Mouse (Mus musculus) kidney, adult 18-20 months (tissue): ENCODE measurements around the gene Synj1.

ENCODE experiments used
- DNase-seq: peaks from one replicate; pipeline ENCODE4 v3.0.0; 2021

The Synj1 gene

GRCm38 (mm10) chr16:91009942-91010529, 1.1 kb downstream of the Synj1 start:
- DNase-seq, result no peak

DNA sequence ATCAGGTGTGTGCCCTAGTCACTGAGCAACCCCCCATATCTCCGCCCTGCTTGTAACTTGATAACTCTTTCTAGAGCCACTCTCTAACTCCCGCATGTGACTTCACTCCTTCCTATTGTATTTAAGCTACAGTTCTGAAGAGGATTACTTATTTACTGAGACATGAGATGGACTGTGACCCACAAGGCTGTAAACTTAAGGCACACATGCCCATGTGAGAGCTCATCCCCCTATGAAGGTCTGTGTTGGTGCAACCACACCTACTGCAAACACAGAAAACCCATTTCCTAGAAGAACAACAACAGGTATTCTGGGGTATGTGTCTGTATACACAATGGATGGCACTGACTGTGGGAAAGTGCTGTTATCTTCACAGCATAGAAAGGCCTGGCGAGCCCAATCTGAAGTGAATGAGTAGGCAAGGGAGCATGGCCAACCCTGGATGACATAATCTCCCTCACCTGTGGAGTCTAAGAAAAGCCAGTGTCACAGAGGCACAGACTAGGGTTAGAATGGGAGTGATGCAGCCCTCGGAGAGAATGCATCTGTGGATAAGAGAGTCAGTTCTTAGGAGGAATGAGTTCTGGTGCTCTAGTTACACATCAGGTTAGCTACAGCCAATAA, 6.1 kb downstream of the Synj1 start:
- no peak for DNase-seq

DNA sequence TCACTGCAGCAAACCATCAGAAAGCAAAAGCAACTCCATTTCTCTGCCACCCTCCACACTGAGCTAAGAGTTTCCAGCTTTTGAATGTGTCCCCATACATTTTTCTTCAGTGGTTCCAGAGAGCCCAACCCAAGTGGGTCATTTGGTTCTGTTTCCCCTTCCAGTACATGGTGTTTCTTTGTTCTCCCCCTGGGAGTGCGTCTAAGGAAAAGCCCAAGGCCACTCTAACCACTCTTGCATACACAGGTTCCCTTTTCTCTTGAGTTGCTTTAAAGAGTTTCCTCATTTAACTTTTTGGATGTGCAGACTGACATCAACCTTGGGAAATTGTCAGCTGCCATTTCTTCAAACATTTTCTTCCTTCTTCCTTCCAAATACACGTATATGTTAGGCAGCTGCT, 10.0 kb downstream of the Synj1 start:
- no peak for DNase-seq

DNA sequence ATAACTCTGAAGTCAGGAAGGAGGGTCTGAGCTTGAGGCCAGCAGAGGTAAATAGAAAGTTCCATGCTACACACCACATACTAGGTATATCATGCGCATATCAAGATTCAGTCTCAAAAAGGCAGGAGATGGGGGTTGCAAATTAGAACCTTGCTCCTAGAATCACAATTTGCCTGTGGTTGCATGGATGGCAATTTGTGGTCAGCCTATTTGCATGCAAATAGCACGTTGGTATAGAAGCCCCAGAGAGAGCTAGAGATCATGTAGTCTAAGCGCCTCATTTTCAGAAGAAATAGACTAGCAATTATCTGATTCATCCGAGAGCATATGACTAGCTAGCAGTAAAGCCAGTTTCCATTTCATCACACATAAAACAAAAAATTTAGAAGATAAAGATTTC, 11.3 kb downstream of the Synj1 start:
- DNase-seq, result no peak

DNA sequence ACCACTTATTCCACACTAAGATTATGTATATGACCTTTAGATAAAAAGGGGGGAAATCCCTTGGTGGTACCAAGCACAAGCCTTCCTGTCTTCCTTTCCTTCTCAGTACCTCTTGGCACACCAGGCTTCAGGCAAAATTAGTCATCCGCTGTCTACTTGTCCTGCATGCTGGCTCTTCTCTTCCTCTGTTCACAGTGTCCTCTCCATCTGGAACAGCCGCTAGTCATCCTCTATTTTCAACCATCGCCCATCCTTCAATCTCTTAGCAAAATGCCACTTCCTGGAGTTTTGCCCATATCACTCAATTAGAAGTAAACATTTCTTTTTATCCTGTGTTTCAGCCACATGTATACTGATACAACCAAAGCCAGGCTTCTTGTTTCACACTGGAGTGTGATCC, 13.3 kb downstream of the Synj1 start:
- no peak for DNase-seq

- no peak for DNase-seq
Measured at GRCm38 (mm10) chr16:90996327-90997243, 14.5 kb downstream of the Synj1 start.

DNA sequence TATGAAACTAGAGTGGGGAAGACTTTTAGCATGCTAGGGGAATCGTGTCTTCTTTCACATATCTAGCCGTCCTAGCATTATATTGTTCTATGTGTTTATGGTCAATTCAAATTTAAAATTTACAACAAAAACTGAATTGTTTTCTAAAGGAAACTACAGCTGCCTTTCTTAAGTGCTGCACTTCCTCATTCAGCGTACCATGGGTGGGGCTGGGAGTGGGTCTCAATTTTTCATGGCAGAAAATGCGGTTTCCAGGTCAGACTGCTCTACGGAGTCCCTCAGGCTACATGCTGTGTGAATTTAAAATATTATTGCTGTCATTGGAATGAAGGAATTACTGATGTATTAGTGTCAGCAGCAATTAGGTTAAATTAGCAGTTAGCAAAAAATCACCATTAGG, 15.6 kb downstream of the Synj1 start:
- no peak for DNase-seq

DNA sequence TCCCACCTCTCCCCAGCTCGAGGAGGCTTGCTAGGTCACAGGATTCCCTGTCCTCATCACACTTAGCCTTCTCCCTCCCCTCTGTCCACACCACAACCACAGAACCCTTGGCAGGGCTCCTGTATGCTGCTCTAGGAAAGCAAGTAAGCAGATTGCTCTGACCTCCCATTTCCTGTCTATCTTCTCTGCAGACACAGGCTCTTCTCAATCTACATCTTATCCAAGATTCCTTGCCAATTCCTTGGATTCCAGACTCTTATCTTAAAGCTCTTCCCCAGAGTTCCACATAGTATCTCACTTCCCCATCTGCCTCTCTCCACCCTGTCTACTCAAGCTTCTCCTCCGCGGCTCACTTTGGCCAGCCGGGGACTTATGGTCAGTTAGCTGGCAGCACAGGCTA, 16.1 kb downstream of the Synj1 start:
- no peak for DNase-seq

DNA sequence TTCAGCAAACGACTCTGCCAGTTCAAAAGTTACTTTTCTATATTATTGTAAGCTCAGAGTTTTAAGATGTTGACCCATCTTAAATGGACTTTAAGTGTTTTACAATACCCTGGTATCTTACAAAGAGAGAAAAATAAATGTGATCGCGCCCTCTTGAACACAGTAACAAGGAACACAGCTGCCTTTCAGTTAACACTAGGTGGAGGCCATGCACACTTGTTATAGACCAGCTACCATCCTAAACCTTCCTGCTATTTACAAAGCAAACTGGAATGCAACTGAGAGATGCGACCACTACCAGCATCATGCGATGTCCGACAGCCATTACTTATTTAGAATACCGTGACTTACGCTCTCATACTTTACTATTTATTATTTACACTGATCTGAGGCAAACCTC, 21.9 kb downstream of the Synj1 start:
- no peak for DNase-seq

- DNase-seq, result no peak
Measured at GRCm38 (mm10) chr16:90988665-90989064, 22.4 kb downstream of the Synj1 start.

- no peak for DNase-seq
Measured at GRCm38 (mm10) chr16:90988039-90988438, 23.1 kb downstream of the Synj1 start.

DNA sequence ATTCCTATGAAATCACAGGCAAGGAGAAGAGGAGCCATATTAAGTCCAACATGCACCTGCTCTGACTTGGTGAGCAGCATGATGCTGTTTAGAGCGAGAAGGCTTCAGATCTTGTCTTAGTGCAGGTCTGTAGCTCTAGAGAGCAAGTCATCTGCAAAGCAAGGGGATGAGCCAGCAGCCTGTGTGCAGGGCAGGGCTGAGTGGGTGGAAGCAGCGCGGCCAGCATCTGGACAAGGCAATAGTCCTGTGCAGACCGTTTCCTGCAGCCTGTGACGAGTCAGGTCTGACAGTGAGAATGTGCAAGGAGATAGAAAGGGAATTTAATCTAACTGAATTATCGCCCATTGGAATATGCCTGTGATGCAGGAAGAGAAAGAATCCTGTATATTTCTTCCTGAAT, 40.1 kb downstream of the Synj1 start:
- no peak for DNase-seq

GRCm38 (mm10) chr16:90966241-90966640, 44.9 kb downstream of the Synj1 start:
- DNase-seq, result no peak

DNA sequence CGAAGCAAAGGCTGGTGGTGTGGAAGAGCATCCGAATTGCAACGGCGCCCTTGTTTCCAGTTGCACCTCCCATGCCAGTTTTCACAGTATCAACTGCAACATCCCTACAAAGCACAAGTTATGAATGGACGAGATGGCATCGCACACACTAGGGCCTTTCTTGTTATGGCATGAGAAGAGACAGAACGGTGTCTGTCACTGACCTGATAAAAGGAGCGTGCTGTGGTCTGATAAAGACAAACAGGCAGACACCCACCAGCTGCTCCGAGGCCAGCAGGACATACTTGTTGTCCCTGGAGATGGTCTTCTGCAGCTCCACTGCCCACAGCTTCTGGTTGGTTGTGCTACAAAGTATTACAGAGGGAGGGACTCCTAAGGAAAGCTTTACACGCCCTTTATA, 46.8 kb downstream of the Synj1 start:
- DNase-seq, result no peak

- no peak for DNase-seq
Measured at GRCm38 (mm10) chr16:90963866-90964265, 47.2 kb downstream of the Synj1 start.

DNA sequence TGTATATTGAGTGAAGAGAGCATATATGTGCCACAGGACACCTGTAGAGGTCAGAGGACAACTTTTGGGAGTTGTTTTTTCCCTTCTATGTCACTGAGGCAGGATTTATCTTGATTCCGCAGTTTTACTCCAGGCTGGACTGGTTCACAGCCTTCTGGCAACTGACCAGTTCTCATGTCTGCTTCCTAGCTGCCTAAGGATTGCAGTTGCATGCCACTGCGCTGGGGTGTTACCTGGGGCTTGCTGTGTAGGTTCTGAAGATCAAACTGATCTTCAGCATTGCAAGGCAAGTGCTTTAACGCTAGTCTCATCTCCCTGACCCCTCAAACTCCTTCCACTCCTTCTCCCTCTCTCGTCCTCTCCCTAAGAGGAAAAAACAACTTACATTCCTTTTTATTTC, 47.9 kb downstream of the Synj1 start:
- DNase-seq, result no peak

DNA sequence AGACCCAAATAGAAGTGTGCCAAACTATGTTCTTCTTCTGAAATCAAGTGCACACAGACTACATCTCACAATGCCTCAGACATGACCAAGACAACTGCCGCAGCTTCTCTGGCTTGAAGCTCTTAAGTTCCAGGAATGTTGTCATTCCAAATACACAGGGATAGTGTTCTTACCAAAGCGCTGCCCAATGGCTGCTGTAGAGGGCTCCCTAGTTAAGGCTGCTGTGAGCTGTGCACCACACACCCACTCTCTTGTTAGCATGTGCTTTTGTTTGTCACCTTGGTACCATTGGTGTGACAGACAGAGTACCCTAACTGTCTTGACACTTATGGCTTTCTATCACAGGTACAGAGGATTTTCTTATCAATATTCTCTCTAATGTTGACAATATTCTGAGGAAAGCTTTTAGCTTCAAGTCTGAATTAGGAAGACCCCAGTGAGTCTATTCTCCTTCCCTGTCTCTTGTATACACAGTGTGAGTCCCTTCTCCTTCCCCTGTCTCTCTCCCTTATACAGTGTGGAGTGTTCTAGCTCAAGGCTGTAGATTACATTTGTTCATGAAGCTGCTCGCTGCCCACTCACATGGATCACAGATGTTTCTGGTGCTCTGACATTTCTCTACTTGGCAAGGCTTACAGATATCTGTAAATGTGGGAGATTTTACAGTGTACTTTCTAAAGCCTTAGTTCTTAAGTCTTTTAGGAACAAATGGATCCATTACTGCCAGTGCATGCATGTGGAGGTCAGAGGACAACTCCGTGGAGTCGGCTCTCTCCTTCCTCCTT, 52.6 kb downstream of the Synj1 start:
- DNase-seq, result no peak

- DNase-seq, result no peak
Measured at GRCm38 (mm10) chr16:90955494-90955893, 55.6 kb downstream of the Synj1 start.

GRCm38 (mm10) chr16:90953770-90954169, 57.3 kb downstream of the Synj1 start:
- DNase-seq, result no peak

GRCm38 (mm10) chr16:90953147-90953546, 58.0 kb downstream of the Synj1 start:
- no peak for DNase-seq

DNA sequence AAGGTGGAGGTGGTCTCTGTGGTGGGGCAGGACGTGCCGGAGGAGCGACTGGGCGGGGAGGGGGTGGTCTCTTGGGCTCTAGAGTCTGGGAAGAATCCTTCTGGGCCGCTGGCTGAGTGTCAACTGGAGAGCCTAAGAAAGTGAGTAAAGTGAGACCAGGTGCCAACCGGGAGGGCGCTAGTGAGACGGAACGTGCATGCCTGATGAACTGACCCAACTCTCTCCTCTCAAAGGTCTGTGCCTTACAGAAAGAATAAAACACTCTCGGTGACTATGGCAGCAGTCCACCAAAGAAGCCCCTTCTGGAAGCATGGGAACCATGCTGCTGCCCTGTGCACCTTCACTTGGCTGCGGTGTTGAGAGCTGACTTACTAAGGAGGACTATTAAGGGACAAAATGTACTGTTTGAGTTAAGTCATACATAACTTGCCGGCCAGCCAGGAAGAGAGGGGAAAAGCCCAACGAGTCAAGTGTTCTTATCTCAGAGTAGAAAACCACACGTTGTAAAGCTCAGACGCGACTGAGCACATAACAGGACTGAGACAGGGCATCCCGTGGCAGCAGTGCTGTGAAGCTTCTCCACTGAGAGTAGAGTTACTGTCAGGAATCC, 60.6 kb downstream of the Synj1 start:
- no peak for DNase-seq

GRCm38 (mm10) chr16:90946977-90947376, 64.1 kb downstream of the Synj1 start:
- no peak for DNase-seq

- no peak for DNase-seq
Measured at GRCm38 (mm10) chr16:90941246-90941645, 69.9 kb downstream of the Synj1 start.
